Mouse (Mus musculus) embryo, embryonic 10 days (tissue): Measurements from ENCODE around the gene Map10.

Experiments used
- DNase-seq: peaks from one replicate; pipeline ENCODE4 v3.0.0-alpha.2; 2015; ENCODE audit warnings: low spot score

Gene Map10

DNA sequence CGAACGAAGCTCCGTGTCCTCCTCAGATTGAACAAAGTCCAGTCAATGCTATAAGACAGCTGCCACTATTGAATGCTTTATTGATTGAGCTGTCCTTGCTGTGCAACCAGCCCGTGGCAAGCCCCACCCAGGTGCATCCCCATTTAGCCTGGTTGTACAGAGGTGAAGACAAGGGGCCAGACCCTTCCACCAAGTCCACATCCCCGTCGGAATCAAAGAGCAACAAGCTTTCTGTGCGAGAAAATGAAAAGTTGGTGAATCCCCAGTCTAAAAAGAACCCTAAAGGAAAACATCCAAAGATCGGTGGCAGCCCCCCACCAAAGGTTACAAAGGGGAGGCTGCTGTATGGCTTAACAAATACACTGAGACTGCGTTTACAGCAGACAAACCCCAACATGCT, 1.3 kb downstream of the Map10 start:
- DNase-seq: no peak

DNA sequence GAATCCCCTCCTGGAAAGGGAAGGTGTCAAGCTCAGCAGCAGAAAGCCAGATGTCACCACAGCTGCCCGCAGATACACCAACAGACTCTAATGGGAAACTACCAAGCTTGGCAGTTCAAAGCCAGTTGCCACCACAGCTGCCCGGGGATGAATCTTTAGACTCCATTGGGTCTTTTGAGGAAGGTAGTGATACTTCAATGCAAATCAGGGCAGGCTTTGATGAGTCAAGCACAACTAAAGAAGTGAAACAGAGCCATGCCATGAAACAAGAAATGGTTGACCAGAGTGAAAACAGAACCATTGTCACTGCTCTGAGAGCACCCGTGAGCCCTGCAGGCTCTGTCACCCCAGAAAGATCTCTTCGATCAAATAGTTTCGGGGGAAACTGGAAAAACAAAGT, 1.8 kb downstream of the Map10 start:
- no peak for DNase-seq

DNA sequence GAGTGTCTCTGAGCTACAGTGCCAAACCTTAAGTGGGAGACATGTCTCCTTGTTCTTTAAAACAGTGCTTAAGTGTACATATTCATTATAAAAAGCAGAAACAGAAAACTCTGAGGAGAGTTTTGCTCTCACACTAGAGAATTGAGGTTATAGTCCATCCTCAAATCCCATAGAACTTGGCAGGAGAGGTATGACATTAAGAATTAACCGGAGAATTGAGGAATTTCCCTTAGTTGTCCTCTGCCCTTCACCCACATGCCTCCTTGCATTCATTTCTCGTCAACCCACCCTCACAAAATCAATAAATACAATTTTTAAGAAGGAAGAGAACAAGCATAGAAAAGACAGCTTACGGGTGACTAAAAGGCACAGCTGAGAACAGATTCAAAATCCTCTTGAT, 6.2 kb downstream of the Map10 start:
- DNase-seq: no peak

DNA sequence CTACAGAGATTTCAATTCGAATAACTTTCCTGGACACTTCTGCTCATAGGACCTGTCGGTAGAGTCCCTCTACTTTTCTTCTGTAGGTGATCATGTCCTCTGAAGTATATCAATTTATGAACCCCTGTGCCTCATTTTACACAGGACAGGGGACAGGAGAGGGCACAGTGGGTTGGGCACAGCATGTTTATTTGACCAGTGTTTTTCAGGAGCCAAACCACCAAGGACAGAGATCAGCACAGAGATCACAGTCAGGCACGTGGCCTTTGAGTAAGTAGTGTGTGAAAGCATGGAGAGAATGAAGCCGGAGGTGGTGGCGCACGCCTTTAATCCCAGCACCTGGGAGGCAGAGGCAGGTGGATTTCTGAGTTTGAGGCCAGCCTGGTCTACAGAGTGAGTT, 7.9 kb downstream of the Map10 start:
- no peak for DNase-seq

DNA sequence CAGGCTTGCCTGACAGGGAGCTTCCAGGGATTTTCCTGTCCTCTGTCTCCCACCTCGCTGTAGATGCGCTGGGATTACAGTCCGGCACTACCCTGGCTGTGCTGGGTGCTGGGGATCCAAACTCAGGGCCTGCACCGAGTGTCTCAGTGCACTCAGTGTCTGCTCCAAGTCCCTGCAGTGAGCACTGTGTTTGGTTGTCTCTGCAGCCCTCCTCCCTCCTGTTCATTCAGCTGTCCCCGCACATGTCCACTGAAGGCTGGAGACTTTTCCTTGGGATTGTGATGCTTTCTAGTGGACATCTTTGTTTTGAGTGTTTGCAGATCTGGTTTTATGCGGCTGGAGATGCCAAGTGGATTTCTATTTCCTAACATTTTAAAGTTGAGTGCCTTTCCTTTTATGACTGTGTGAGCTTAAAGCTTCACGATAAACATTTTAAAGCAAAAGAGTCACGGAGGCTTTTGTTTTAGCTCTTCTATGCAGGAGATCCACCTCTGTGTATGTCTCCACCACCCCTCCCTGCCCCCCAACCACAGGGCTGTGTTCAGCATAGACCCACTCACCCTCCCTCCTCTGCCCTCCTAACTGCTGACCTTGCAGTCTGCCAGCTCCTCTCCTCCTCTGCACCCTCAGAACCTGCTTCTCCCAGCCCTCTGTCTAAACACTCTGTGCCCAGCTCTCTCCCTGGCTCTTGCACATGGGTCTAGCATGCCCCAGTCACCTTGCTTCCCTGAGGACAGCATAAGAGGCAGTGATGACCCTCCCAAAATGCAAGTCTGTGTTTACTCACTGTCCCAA, 9.4 kb downstream of the Map10 start:
- no peak for DNase-seq

DNA sequence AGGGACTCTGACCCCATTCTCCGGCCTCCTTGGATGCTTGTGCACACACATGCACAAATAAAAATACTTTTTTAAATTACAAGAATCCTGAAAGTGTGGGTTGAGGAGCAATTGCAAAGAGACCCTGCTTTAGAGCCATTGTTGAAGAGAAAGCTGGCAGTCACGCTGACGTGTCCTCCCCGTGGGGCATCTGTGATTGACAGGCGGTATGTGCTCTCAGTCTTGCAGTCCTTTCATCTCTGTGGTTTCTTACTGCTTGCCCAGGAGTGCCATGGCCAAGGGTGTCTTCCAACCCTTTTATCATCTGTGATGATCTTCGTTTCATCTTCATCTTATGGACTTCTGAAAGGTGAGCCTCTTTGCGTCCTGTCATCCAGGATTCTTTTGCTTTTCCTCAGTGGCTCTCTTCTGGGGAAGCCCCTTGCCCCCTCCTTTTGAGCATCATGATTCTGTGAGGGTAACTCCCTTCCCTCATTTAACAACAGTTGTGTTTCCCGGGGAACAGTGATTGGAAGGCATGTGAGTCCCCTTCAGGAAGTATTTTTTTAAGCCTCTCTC, 11.3 kb downstream of the Map10 start:
- no peak for DNase-seq

DNA sequence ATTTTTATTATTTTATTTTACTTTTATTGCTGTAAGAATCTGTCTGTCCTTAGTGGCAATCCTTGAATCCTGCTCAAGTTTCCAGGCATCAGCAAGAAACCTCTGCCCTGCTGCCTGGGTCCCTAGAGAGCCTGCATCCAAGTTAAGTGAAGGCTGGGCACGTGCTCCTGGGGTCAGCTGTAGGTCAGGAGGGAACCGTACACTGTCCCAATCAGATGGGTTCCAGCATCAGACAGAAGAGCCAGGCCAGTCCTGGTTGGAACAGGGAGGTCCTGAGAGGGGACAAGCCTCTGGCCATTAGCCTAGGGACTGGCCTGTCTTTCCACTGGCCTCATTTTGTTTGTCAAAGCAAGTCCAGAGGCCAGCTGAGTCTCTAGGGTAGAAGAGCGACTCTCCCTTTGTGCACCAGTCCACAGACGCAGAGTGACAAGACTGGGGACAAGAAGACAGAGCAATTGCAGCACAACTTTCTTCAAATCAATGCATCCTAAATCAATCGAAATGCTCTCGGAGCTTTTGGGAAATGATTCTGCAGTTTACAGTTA, 15.7 kb downstream of the Map10 start:
- peak; percentile 45 for DNase-seq

DNA sequence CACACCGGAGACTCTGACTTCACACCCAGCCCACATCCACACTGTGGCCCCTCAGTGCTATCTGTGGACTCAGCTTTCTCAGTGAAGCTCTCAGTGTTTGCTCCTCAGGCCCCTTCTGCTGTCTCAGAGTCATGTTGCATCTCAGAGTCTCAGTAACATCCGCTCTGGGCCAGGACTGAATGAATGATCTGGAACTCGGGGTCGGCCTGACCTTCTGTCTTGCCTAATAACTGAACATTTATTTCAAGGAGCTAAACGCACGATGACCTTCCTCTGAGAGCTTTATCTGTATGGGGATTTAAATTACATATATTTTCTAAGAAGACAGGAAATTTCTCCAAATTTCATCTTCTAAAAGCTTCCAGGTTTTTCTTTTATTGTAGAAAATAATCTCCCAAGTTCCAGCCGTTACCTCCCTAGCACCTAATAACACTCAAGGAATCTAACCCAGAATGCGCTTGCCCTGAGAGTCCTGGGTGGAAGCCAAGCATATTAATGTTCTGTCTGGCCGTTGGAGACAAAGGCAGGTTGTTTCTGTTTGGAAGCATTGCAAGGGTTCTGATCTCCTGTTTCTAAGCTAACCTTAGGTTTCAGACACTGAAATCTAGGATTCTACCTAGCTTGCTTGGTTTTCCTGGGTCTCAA, 16.7 kb downstream of the Map10 start:
- no peak for DNase-seq

DNA sequence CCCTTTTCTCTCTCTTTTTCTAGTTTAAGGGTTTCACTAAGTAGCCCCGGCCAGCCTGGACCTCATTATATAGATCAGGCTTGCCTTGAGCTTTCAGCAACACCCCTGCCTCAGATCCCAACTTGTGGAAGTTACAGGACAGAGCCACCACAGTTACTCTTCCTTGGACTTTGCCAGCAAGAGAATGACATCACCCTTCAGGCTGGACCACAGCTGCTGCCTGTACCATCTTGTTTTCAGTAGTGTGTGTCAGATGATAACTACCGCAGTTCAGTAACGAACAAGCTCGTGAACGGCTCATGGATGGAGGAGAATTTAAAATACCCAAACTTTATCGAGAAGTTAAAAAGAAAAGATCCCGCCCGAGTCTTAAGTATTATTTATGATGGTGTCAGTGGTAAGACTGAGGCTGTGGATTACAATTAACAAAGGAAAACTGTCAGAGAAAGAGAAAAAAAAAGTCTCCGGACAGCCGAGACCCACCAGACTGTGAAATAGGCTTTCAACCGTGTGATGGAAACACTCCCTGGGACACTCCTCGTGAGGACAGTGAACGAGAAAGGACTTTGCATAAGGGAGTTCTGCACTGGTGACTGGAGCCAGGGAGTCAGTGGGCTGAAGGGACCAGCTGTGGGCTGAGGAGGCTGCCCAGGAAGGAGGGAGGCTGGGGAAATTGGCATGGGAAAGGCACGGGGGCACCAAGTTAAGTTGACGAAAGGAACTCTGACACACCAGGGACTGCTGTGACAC, 20.7 kb downstream of the Map10 start:
- no peak for DNase-seq

DNA sequence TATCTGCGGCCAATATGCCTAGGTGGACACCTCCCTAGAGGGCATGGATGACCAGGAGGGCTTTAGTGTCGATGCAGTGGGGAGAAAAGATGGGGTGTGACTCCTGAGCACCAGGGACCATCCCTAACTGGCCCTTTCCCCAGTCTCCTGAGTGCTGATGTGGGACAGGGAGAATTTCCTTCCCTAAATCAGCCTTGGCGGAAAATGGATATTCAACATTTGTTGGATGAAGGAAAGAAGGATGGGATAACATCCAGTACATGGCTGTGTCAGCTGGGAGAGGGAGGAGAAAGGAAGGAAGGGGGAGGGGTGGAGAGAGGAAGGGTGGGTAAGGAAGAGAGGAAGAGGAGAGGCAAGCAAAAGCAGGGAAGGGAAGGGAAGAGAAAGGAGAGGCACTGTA, 21.3 kb downstream of the Map10 start:
- no peak for DNase-seq

DNA sequence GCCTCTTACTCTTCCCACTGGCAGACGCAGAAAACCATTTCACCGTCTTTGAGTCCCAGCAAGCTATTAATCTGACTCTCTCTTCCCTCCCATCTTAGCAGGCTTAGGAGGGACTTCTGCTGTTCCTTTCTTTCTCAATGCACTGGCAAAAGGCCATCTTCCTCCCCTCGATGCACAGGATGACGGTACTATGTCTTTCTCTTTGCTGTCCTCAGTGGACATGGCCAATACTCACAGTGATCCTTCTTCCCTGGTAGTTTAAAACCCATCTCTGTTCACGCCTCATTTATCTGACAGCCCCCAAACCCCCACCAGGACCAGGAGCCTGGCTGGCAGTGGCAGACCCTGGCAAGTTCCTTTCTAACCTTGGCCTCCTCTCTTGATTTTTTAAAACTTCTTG, 22.8 kb downstream of the Map10 start:
- DNase-seq: no peak

DNA sequence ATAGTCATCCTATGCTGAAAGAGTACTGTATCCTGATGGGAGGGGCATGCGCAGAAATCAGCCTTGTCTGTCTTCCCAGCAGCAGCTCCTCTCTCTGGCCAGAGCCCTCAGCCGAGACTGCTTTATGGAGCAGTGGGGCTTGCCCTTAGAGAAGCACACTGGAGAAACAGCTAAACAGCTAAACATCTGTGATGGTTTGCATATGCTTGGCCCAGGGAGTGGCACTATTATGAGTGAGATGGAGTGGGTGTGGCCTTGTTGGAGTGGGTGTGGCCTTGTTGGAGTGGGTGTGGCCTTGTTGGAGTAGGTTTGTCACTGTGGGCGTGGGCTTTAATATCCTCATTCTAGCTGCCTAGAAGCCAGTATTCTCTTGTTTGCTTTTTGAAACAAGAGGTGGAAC, 23.6 kb downstream of the Map10 start:
- no peak for DNase-seq

DNA sequence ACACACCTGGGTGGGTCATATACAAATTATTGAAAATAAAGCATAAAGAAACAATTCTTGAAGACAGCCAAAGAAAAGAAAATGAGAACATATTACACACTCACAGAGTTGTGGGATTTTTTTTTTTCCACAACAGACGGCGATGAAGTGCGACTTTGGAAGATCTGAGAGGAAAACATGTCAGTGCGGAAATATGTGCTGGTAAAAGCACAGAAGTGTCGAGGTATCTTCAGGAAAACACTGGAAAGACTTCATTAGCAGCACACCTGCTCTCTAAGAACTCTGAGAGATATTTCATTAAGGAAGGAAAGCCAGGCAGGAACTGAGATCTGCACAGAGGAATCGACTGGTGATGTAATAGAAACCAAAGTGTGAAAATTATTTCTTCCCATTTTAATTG, 26.3 kb downstream of the Map10 start:
- DNase-seq: no peak

DNA sequence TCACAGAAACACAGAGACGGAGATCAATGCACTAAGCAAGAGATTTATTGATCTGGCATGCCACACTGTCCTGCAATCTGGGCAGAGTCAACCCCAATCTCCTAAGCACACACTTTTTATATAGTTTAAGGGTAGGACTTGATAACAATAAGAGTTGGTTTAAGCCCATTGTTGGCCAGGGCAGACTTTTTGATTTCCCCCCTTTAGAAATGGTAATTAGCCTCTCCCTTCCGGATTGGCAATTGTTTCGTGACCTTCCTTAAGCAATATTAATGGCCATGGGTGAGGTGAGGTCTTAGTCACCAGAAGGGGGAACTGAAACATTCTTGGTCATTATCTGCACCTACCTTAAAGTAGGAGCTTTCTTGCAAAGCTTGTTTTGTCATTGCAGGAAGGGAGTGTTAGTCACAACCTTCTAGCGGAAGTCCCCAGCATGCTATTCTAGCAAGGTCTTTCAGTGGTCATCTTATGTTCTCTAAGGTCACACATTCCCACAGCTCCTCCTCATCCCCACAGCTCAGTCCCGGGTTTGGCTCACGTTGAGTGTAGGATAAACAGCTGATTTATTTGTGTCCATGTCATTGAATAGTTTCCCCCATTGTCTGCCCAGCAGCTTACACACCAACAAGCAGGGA, 29.9 kb downstream of the Map10 start:
- no peak for DNase-seq

DNA sequence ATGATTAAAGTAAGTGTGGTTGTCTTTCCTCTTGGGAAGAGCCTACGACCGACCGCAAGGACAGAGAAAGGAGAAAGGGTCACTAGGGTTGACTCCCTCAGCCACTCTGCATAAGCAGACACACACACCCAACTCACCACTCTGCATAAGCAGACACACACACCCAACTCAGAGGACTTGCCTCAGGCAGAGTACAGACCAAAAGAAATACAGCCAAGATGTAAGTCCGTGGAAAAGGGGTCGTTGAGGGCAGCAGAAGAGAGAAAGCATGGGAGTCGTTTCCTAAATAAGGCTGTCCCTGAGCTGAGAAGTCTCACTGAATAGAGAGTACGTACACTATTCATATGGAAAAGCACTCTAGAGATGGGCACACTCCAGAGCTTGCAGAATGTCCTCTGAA, 30.8 kb downstream of the Map10 start:
- no peak for DNase-seq

DNA sequence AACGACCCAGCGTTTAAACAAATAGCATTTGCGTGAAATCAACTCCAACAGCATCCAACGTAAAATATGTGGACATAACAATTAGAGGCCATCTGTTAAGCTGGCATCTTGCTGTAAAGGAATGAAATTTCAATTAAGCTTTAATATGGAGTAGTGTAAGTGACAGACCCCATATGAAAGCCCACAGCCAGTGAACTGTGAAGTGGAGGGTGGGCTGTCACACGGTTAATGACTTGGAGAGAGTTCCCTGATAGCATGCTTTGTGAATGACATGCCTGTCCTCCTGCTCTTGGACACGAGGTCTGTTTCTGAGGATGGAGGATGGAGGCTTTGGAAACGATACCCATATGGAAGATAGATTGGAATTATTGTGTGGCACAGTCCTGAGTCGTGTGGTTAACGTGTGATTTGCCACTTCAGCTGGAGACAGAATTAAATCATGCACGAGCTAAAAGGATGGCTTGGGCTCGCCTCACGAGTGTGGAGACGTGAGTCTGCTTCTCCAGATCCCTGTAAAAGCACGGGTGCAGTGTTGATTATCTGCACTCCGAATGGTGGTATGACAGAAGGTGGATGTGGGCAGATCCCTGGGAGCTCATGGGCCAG, 33.4 kb downstream of the Map10 start:
- no peak for DNase-seq

DNA sequence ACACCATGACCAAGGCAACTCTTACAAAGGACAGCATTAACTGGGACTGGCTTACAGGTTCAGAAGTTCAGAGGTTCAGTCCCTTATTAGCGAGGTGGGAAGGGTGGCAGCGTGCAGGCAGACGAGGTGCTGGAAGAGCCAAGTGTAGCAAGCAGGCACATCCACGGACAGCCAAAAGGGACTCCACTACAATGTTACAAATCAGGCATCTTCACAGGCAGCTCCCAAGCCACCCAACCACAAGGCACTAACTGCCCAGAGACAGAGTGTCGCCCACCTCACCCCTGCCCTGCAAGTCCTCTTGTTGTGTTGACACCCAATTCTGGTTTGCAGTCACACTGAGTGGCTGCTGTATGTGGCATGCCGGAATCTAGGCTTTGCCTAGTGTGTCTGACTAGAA, 34.8 kb downstream of the Map10 start:
- no peak for DNase-seq

DNA sequence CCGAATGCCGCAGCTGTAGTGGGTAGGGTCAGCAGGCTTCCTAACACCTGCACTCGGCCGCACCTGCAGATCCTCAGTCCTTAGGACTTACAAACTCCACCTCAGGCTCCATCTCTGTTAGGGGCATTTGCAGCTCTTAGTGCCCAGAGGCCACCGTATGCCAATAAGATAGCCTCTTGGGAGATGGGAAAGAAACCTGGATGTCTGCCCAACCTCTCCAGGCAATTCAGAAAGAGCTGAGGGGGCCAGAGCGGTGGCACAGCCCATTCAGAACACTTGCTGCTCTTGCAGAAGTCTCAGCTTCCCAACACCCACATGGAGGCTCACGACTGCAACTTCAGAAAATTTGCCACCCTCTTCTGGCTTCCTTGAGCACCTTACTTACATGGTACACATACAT, 36.2 kb downstream of the Map10 start:
- no peak for DNase-seq

DNA sequence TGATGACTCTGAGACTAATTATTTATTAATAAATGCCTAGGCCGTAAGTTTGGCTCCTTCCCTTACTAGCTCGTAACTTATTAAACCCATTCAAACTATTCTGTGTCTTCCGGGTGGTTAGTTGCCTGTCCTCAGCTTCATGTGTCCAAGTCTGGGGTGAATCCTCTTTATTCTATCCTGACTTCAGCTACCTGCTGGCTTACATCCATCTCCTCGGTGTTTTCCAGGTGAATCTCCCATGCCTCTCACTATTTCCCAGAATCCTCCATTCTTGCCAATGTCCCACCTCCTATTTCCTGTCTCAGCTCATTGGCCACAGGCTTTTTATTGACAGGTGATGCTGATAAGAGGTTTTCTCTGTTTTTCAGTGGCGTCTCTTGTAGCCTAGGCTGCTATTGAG, 39.6 kb downstream of the Map10 start:
- no peak for DNase-seq

DNA sequence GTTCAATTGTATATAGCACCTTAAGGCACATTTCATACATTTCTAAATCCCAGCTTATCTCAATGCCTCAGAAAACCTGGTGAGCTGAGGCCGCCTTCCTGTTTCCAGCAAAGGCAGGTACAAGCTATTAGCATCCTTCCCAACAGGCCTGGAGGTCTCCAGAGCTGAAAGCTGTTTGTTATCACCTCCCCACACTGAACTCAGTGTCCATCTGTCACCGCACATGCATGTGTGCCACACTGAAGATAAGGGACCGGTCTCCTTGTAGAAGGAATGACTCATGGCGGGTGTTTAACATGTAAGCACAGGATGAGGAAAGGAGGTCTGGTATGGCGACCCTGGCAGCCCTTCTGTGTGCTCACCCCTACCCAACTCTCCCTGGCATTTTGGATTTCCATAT, 41.9 kb downstream of the Map10 start:
- DNase-seq: no peak

DNA sequence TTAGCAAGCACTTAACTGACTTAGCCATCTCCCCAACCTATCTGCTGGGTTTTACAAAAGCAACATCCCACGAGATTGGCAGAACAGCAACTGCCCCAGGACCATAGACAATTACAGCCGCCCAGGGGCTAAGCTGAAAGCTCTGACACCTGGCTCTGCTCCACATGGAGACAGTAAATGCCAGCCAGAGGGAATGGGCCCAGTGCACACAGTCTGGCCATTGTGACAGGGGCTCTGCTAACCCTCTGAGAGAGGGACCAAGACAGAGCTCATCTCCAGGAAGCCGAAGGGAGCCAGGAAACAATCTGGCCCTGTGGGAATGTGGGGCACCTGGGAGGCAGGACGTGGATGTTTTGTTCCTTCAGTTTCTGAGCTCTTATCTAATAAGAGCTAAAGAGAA, 46.6 kb downstream of the Map10 start:
- DNase-seq: no peak

DNA sequence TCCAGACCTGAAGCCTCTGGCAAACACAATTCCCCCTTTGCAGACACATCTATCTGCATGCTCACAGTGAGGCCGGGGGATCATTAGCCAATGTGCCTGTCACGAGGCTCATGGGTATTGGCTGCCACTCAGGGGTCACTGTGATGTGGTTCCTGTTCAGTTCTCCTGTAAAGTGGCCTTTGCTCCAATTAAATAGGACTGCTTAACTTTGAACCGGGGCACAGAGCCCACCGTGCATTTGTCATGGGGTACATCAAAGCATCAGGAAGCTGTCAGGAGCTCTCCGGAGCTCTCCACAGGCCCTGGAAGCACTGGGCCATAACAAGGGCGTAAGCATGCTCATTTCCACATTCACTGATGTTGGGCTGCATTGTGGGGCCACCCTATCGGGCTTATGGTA, 47.0 kb downstream of the Map10 start:
- DNase-seq: peak; percentile 28
